Mouse (Mus musculus): ENCODE results near the gene Pdss2.
"Not testable (repeated sequence)": the region's sequence is repeated elsewhere in the genome, so short reads cannot be mapped to it uniquely, and the experiment has no call there.

The Pdss2 gene

DNA sequence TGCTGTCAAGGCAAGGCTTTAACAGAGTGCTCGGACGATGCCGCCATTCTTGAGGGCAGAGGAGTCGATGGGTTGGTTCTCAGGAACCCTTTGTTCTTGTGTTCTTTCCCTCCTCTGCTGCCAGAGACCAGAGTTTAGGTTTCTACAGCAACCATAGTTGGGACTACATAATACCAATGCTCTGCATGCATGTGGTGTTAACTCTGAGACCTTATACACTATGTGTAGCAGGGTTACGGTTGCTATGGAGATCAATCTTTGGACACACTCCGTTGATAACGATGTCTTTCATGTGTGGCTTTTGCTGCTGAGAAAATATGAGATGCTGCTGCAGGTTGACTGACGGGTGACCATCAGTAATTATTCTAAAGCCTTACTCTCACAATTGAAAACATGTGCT lies 20.9 kb downstream of the Pdss2 start:
- no peak for DNase-seq (ENCODE audit: low read depth, low spot score)

DNA sequence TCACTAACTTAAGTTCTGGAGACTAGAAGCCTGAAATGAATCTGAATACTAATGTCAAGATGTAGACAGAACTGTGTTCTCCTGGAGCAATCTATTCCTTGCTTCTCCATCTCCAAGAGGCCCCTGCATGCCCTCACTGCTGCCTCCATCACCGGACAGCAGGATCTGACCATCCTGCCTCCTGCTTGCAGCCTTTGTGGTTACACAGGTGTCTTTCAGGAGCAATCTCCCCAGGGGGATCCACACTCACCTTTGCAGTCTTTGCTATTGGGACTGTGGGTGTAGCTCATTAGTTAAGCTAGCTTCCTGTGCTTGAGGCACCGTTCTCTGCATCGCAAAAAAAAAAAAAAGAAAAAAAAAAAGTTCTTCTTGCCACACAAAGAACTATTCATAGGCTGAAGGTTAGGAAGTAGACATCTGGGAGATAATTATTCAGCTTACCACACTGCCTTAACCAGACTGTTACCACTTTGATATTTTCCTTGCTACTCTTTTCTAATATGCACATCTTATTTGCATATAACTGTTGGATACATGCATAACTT lies 23.0 kb downstream of the Pdss2 start:
- DNase-seq (ENCODE audit: low read depth, low spot score): no peak

DNA sequence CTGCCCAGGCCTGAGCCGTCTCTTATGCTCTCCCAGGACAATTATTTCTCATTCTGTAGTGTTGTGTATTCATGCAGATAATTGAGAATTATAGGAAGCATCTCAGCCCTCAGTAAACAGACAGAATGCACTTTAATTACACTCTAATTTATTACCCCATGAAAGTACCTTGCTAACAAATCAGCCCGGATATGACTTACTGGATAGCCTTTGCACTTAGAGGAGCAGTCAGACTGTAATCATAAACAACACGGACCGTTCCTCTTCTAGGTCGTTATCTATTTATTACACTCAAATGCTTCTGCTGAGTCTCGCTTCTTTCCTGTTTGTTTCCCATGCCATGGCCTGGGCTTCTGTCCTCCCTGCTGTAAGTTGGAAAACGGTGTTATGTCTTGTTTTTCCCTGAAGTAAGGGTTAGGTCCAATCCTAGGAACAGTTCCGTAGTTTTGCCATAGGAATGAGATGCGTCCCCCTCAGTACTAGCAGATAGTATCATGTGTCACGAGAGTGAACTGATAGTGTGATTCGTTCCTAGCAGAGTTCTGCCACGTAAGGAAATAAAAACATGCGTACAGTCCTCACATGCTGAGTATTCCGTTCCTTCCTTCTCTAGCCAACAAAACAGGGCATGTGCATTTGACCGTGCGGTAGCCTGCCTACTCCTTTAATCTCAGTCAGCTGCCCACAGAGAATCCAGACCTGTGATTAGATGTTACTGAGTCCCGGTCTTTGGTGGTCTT lies 24.3 kb downstream of the Pdss2 start:
- no peak for DNase-seq (ENCODE audit: low read depth, low spot score)

DNA sequence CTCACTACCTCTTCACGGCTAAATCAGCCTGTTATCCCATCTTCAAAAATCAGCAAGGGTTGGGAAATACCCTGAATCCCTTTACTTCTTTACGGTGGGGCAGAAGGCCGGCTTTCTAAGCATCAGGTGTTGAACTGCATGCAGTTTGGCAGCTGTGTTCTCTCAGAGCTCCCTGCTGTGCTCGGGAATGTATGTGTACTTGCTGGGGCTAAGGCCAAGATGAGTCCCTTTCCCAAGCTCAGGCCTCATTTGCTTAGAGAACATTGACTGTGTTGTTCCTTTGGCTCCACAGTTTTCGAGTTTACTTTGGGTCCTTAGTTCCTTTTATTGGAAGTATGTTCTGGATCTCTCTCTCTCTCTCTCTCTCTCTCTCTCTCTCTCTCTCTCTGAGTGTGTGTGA lies 26.7 kb downstream of the Pdss2 start:
- no peak for DNase-seq (ENCODE audit: low read depth, low spot score)

DNA sequence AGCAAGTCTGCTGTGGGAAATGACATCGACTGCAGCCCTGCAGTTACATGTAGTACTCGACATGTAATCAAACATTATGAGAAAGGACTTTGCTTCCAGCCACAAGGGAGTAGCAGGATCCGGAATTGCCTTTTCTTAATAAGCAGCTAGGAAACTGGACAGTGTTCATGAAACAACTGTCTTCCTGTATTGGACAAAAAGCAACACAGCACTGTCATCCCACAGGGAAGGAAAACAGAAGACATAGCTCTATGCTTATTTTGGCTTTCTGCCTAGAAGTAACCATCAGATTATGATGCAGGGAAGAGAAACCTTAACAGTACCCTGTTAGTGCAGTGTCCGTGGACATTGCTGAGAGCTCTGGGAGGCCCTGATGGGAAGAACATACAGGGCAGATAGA lies 31.0 kb downstream of the Pdss2 start:
- DNase-seq (ENCODE audit: low read depth, low spot score): no peak

DNA sequence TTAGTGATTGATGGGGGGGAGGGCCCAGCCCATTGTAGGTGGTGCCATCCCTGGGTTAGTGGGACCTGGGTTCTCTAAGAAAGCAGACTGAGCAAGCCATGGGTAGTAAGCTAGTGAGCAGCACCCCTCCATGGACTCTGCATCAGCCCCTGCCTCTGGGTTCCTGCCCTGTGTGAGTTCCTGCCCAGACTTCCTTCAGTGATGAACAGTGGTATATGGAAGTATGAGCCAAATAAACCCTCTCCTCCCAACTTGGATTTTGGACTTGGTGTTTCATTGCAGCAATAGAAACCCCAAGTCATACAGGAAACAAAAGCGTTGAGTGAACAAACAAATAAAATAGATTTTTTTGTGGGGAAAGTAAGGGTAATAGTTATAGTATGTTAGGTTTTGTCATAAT lies 35.7 kb downstream of the Pdss2 start:
- not testable (repeated sequence) for DNase-seq (ENCODE audit: low read depth, low spot score)

DNA sequence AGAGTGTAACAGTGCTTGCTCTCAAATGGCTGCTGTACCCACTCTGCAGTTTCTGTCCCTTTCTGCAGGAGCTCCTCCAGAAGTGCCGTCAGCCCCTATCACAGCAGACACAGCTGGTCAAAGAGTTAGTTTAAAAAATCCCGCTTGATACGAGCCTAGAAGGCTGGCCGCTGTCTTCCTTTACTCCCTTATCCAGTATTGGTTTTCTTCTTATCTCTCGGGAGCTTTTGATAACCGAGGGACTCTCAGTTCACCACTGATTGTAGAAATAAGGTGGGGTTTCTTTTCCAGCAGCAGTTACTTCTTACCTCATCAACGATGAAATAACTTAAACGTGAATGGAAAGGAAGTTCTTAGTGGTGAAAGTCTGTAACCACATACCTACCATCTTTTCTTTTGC lies 36.2 kb downstream of the Pdss2 start:
- DNase-seq (ENCODE audit: low read depth, low spot score): not testable (repeated sequence)

DNA sequence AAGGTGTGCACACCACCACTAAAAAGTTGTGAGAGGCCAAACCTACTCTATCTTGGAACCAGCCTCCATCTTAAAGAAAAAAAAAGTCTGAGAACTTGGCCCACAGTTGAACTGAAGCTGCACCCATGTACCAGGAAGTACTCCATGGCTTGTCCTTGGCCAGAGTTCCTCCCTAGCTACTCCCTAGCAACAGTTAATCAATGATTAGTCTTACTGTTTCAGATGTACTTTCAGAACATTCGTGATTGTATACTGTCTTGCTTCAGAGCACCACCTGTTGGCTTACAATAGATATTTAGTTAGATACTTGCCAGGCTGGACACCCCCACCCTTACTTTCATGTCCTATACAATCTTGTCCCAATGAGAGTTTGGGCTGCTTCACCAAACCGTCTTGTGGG lies 50.0 kb downstream of the Pdss2 start:
- no peak for DNase-seq (ENCODE audit: low read depth, low spot score)

DNA sequence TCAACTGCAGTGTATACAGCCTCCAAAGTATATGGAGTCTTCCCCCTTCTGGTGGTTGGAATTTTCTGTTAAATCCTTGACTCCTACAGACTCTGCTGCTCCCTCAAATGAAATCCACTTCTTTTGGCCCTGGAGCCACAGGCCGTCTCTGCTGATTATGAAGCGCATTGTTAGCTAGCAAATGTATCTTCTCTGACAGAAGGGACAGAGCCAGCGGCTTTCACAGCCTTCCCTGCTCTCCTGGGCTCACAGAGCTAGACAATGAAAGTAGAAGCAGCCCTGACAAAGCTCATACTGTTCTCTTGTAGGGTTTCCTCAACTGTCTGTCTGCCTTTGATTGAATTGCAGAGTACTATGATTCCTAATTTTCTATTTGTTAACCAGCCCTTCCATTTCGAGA lies 51.1 kb downstream of the Pdss2 start:
- DNase-seq (ENCODE audit: low read depth, low spot score): no peak

DNA sequence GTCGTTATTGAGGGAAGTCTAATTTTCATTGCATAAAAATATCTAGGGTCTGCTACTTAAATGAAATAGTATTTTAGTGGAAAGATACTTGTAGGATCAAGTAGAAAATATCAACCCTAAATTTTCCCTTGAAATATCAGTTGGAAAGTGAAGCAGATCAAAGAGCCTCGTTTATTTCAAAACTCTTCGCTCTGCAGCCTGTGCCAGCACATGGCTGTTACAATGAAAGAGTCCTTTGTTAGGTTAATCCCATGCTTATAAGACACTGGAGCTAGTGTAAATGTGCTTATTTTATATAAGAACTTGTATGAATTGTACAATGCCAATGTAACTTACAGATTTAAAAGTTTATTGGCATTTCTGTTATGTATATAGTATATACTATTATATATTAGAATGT lies 51.8 kb downstream of the Pdss2 start:
- no peak for DNase-seq (ENCODE audit: low read depth, low spot score)

DNA sequence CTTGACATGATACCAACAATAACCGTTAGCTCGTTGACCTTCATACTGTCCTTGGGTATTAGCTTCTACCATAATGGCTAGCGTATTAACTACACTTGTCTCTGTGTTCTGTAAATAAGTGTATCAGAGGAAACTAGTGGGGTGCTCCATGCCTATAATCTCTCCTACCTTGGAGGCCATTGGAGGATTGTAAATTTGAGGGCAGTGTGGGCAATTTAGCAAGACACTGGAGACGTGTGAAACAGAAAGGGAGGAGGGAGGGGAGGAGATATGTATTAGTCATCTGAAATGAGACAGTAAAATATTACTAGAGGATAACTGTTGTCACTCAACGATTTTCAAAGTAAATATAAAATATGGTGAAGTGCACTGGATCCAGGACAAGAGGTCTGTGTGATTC lies 54.2 kb downstream of the Pdss2 start:
- DNase-seq (ENCODE audit: low read depth, low spot score): no peak

DNA sequence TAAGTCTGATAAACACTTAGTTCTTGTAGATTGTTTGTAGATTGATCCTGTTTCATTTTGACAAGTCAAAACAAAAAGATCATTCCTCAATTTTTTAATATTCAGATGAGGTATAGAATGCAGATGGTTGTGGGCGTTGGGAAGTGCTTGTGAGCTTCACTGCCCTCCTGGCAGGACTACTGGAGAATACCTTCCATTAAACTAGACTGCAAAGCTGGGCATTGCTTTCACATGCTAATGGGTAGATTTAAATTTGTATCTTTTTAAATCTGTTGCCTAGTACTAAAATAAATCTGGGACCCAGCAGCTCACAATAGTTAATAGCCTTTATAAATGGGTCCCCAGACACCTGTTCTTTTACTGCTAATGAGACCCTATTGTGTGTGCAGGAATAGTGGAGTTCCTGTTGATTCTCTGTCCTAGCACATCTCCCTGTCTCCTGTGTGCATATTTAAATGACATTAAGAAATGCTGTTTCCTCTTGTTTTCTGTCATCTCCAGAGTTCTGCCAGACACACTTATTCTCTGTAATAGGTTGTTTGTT lies 54.9 kb downstream of the Pdss2 start:
- no peak for DNase-seq (ENCODE audit: low read depth, low spot score)

DNA sequence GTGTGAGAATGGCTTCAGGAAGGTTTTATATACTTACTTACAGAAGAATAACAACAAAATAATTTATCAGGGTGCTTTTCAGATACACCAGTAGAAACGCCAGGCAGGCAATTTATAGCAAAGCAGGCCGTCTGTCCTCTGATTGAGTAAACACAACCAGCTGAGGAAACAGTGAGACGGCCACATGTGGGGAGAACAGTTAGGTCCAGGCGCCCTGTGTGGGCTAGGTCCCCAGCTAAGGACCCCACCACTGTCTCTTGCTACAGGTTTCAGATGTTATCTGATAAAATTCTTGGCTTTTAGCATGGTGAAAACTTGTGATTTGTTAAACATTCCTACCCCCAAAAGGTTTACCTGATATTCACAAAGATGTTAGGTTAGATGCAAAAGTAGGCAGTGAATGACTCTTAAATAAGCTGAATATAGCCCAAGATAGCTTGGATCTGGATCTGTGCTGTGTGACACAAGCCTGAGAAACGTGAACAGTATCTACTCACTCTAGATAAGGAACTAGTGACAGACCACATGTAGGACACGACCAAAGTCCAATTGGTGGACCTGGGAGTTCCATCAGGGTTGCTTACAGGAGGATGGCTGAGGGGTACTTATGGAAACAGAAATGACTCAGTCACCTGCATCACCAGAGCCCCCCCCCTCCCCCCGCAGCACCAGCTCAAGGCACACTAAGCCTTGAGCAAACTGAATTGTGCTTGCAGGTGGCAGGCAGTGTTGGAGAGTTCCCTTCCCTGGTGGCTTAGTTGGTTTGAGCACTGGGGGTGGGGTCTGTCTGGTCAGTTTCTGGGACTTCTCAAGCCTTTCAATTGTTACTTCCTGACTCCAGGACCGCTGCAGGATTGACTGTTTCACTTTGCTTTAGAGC lies 56.2 kb downstream of the Pdss2 start:
- DNase-seq (ENCODE audit: low read depth, low spot score): no peak

DNA sequence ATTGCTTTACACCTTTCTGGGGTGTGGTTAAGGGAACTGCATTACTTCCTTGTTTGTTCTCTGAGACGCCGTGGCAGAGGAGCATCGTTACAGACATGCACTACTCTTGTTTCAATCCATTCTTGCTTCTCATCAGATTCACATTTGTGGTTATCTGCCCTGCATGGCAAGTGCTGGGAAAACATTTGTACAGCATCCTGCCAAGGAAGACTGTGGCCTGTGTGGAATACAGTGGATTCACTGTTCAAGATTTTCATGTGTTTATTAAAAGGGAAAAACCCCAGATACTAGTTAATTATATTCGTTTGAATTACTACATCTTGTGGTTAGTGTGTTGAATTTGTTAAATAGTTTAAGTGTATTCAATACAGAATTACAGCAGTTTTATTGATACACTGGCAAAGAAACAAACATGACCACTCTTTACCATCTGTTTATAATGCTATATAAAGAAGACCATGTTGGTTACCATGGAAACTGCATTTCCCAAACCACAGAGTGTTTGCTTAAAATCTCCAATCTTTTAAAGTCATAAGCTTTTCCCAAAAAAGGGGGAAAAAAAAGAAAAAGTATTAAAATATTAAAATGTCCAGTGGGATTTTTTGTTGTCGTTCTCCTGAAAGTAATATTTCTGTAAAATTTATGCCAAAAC lies 58.5 kb downstream of the Pdss2 start:
- DNase-seq (ENCODE audit: low read depth, low spot score): peak; percentile 62

DNA sequence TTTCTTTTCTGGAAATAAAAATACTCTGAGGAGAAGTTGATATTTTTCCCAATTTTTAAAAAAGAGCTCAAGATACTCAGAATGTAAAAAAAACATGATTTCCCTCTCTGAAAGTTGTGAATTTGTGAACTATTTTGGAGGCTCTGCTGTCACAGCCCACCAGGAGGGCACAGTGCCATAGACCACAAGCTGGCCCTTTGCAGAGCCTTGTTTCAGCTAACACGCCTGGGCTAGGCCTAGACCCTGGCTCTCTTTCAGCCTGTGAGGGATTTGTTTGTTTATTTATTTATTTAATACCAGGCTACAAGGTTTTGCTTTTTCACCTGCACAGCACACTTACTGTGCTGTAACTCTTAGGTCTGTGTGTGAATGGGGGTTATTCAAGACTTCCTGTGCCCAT lies 64.3 kb downstream of the Pdss2 start:
- no peak for DNase-seq (ENCODE audit: low read depth, low spot score)

DNA sequence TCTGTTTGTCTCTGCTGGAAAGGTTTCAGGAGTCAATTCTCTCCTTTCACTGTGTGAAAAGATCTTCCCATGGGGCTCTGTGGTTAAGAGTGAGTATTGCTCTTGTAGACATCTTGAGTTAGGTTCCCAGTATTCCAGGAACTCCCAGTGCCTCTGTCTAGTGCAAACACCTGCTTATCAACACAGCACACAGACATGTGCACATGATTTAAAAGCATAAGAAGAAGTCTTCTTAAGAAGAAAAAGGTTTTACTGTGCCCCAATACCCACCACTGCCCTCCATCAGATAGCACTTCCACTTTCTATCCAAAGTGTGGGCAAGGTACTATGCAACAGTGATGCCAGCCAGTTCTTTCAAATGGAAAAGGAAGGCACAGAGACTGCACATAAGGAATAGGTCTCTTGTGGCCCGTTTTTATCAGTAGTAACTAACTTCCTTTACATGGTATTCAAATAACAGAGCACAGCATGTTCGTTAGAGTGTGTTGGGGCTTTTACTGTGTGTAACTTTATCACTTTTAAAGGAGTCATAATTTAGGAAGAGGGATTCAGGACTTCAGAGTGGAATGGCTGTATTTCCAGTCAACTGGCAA lies 69.4 kb downstream of the Pdss2 start:
- DNase-seq (ENCODE audit: low read depth, low spot score): no peak

DNA sequence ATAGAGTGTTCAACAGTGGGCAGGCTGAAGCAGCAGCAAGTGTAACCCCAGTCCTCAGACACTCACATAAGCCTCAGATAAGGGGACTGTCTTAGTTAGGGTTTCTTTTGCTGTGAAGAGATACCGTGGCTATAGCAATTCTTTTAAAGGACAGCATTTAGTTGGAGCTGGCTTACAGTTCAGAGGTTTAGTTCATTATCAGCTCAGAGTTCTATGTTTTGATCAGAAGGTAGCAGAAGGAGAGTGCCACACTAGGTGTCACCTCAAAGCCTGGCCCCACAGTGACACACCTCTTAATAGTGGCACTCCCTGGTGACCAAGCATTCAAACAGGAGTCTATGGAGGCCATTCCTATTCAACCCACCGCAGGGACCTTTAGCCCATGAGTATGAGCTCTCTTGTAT lies 70.0 kb downstream of the Pdss2 start:
- no peak for DNase-seq (ENCODE audit: low read depth, low spot score)

DNA sequence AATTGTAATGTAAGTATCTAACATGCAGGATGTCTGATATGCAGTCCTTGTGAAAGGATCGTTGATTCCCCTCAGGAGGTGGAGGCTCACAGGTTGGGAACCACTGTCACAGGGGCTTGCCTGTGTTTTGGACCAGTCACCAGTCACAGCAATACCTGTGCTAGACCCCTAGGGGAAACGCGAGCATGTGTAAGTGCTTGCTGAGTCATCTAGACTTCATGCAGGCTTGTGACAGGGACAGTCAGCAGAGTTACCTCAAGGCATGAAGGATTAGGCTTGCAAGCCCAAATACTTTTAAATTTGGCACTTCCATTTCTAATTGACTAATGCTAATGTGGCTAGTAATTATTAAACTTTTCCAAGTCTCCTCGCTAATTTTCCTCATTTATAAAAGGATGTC lies 71.2 kb downstream of the Pdss2 start:
- DNase-seq (ENCODE audit: low read depth, low spot score): no peak

DNA sequence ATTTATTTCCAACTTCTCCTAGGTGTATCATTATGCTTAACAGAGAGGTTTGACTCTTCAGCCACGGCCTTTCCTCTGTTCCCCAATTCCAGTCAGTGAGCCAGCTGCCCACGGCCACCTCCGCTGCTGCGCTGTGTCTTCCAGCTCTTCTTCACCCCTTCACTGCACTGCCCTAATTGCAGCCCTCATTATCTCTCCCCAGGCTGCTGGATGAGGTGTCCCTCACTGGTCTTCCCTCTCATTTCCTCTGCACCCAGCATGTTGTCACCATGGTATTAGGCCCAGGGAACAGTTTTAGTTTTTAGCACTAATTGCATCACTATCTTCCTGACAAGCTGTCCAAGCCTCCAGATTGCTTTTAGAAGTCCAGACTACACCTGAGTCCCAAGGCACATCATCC lies 73.0 kb downstream of the Pdss2 start:
- DNase-seq (ENCODE audit: low read depth, low spot score): no peak

DNA sequence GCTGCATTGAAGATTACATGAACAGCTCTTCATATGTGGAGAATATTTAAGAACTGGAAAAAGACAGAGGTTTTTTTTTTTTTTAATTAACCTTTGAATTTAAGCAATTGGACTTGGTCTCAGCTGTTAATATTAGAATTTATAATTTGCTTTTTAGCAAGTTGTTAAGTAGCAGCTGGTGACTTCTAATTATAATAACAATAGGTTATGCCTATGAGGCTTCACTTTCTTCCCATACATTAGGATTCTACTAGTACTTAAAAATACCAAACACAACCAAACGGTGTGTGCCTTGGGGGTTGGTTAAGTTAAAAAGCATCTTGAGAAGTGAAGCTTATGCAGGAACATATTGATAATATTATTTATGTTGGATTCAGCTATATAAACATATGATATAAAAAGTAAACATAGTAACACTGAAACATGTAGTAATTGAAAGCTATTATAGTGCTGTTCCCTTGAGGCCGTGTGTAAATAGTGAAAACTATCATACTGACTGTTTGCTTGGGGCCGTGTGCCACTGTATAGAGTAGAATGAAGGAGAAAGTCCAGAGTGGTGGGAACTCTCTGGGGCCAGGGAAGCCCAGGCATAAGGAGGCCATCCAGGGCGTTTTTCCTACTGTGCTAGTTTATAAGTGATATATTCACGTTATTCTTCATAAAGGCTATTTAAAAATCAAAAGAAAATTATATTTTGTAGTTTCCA lies 87.0 kb downstream of the Pdss2 start:
- DNase-seq (ENCODE audit: low read depth, low spot score): no peak

DNA sequence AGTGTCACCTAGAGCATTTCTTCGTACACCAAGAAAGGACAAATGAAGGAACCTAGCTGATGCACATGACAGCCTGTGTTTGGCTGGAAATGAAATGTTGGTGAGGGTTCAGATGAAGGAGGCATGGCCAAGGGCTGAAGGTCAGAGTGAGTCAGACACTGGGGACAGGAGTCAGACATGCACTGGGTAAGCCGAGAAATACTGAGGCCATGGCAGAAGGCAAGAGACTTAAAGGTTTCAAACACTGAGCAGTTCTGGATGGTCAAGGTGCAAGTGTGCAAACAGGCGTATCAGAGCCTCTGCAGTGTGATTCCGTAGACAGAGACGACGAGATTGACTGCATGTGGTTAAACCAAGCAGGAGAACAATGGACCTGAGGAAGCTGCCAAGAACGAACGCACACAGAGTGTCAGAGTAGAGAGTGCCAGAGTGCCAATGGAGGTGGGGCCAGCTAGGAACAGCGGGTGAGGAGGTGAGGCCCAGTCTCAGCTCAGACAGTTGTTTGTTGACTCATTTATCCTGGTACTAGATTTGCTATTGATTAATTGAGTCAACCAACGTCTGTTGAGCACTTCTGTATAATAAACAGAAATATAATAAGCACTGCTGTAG lies 89.6 kb downstream of the Pdss2 start:
- DNase-seq (ENCODE audit: low read depth, low spot score): no peak
